Mouse (Mus musculus) embryonic facial prominence, embryonic 11.5 days (tissue): ENCODE results near the gene Gm5072. TPM values are rescaled to one million over a fixed set of nuclear protein-coding genes. Genes with fewer than 3 reads are reported as not detected.
"Not testable (repeated sequence)": the region's sequence is repeated elsewhere in the genome, so short reads cannot be mapped to it uniquely, and the experiment has no call there.

Experiments used
- ATAC-seq: fragments of 200-750 bp; cut with Nextera tagmentation; replicated peaks from 2 replicates; pipeline ENCODE4 v1.8.0; 2017; ENCODE audit warnings: low read depth; ENCODE audit not compliant: insufficient number of reproducible peaks, low FRiP score, low TSS enrichment
- DNase-seq: peaks from one replicate; pipeline ENCODE4 v3.0.0-alpha.2; 2015; ENCODE audit warnings: low spot score
- H3K27ac ChIP-seq: fragments of 300-500 bp; sonication (generic); replicated peaks from 2 replicates; pipeline ENCODE4 v1.5.1; 2014; ENCODE audit warnings: mild to moderate bottlenecking, low read depth, low read length, control low read depth
- H3K27me3 ChIP-seq: fragments of 300-500 bp; sonication (generic); 2 replicates; pipeline ENCODE4 v1.6.1; 2014; ENCODE audit warnings: mild to moderate bottlenecking, low read length, moderate library complexity, mixed read lengths; ENCODE audit not compliant: control insufficient read depth, insufficient read depth
- H3K36me3 ChIP-seq: fragments of 300-500 bp; sonication (generic); replicated peaks from 2 replicates; pipeline ENCODE4 v1.6.1; 2014; ENCODE audit warnings: low read depth, mild to moderate bottlenecking, low read length, moderate library complexity, mixed read lengths; ENCODE audit not compliant: control insufficient read depth, insufficient read depth
- H3K4me1 ChIP-seq: fragments of 300-500 bp; sonication (generic); 2 replicates; pipeline ENCODE4 v1.6.1; 2014; ENCODE audit warnings: low read length, mixed read lengths; ENCODE audit not compliant: control insufficient read depth, insufficient read depth
- H3K4me2 ChIP-seq: fragments of 300-500 bp; sonication (generic); 2 replicates; pipeline ENCODE4 v1.6.1; 2014; ENCODE audit warnings: low read depth, mild to moderate bottlenecking, control low read depth, low read length, moderate library complexity
- H3K4me3 ChIP-seq: fragments of 300-500 bp; sonication (generic); 2 replicates; pipeline ENCODE4 v1.5.1; 2014; ENCODE audit warnings: low read depth, low read length, control low read depth
- H3K9ac ChIP-seq: fragments of 300-500 bp; sonication (generic); replicated peaks from 2 replicates; pipeline ENCODE4 v1.6.1; 2014; ENCODE audit warnings: mild to moderate bottlenecking, control low read depth, low read length
- H3K9me3 ChIP-seq: fragments of 300-500 bp; sonication (generic); replicated peaks from 2 replicates; pipeline ENCODE4 v1.6.1; 2016; ENCODE audit warnings: mild to moderate bottlenecking, low read length, inconsistent platforms, mixed read lengths; ENCODE audit not compliant: control insufficient read depth
- WGBS: fragments of 180-500 bp; shearing (Covaris S2); extraction: QIAGEN DNeasy Blood & Tissue Kit; methylation state at CpG from one replicate; pipeline ENCODE4 v1.1.7; 2014; 5-methylcytosine and 5-hydroxymethylcytosine counted together
- polyA plus RNA-seq: library from polyadenylated mRNA; unstranded; fragments of >200 nt; fragmentation: Nextera tagmentation; extraction: Ambion mirVana; gene quantifications from 2 replicates; pipeline ENCODE4 v1.2.1, GENCODE M21; 2014

Gene Gm5072
- not detected in 2 replicates for polyA plus RNA-seq

- DNase-seq, H3K9ac ChIP-seq, H3K27ac ChIP-seq, H3K4me3 ChIP-seq, H3K4me1 ChIP-seq, H3K36me3 ChIP-seq, H3K9me3 ChIP-seq, ATAC-seq, H3K4me2 ChIP-seq, H3K27me3 ChIP-seq: not testable (repeated sequence)
- no CpG with 5 or more reads among the region's 5 CpGs for WGBS
Observed at GRCm38 (mm10) chrX:91392200-91392599, at the start of gene Gm5072. Gene Gm5072 (plus strand): TSS chrX:91392500.

Other genes with a start within 250 kb of the Gm5072 start
- gene Mageb2, start 60.8 kb upstream of the Gm5072 start, polyA plus RNA-seq: not detected in 2 replicates
- not detected in 2 replicates for gene Gm8914, start 87.6 kb downstream of the Gm5072 start, polyA plus RNA-seq
- not detected in 2 replicates for gene 1700084M14Rik, start 183.4 kb downstream of the Gm5072 start, polyA plus RNA-seq
- gene Gm14781, start 239.7 kb downstream of the Gm5072 start, polyA plus RNA-seq: not detected in 2 replicates